Mouse (Mus musculus) neural tube, embryonic 13.5 days (tissue): ENCODE measurements around the gene Gpr146. TPM values are rescaled to one million over a fixed set of nuclear protein-coding genes. Genes with fewer than 3 reads are reported as not detected.

Experiments
- ATAC-seq: fragments of 200-750 bp; cut with Nextera tagmentation; 2 replicates; pipeline ENCODE4 v1.8.0; 2017; ENCODE audit warnings: low read depth, mild to moderate bottlenecking, moderate TSS enrichment, moderate library complexity
- H3K27ac ChIP-seq: fragments of 300-500 bp; sonication (generic); replicated peaks from 2 replicates; pipeline ENCODE4 v1.5.1; 2015; ENCODE audit warnings: moderate library complexity, mild to moderate bottlenecking, inconsistent platforms
- H3K27me3 ChIP-seq: fragments of 300-500 bp; sonication (generic); 2 replicates; pipeline ENCODE4 v1.6.1; 2015; ENCODE audit warnings: mild to moderate bottlenecking, inconsistent platforms
- H3K36me3 ChIP-seq: fragments of 300-500 bp; sonication (generic); 2 replicates; pipeline ENCODE4 v1.6.1; 2015; ENCODE audit warnings: mild to moderate bottlenecking, inconsistent platforms
- H3K4me1 ChIP-seq: fragments of 300-500 bp; sonication (generic); replicated peaks from 2 replicates; pipeline ENCODE4 v1.6.1; 2015; ENCODE audit warnings: inconsistent platforms
- H3K4me2 ChIP-seq: fragments of 300-500 bp; sonication (generic); 2 replicates; pipeline ENCODE4 v1.6.1; 2015; ENCODE audit warnings: inconsistent platforms, mild to moderate bottlenecking, moderate library complexity
- H3K4me3 ChIP-seq: fragments of 300-500 bp; sonication (generic); 2 replicates; pipeline ENCODE4 v1.5.1; 2015; ENCODE audit warnings: mild to moderate bottlenecking, inconsistent platforms
- H3K9ac ChIP-seq: fragments of 300-500 bp; sonication (generic); 2 replicates; pipeline ENCODE4 v1.6.1; 2015; ENCODE audit warnings: moderate library complexity, mild to moderate bottlenecking, inconsistent platforms
- H3K9me3 ChIP-seq: fragments of 300-500 bp; sonication (generic); 2 replicates; pipeline ENCODE4 v1.6.1; 2016; ENCODE audit warnings: inconsistent platforms
- WGBS: fragments of 180-500 bp; shearing (Covaris S2); methylation state at CpG from one replicate; pipeline ENCODE4 v1.1.7; 2015; 5-methylcytosine and 5-hydroxymethylcytosine counted together
- polyA plus RNA-seq: library from polyadenylated mRNA; unstranded; fragments of >200 nt; fragmentation: Nextera tagmentation; extraction: Ambion mirVana; gene quantifications from 2 replicates; pipeline ENCODE4 v1.2.1, GENCODE M21; 2015

Gpr146 gene
- polyA plus RNA-seq, 1 experiment from 2014 or later: 1.8 TPM

GRCm38 (mm10) chr5:139427001-139427400 is 49.5 kb downstream of the Gpr146 start:
- H3K4me1 ChIP-seq: peaks cover 72% of the 10 kb centered on the region
- H3K9me3 ChIP-seq: no peaks in the 10 kb centered on the region
- H3K4me2 ChIP-seq: no peak overlapping the region
- no peak overlapping the region for H3K4me3 ChIP-seq
- H3K27ac ChIP-seq: no peak overlapping the region
- H3K36me3 ChIP-seq: 0 out of 2 replicates have a peak, but pooled peaks cover 6% of the 10 kb centered on the region
- 87% methylated on average over 9 of the region's 9 CpGs for WGBS
- H3K27me3 ChIP-seq: no peaks in the 10 kb centered on the region
- H3K9ac ChIP-seq: no peak overlapping the region
- no peak for ATAC-seq

DNA sequence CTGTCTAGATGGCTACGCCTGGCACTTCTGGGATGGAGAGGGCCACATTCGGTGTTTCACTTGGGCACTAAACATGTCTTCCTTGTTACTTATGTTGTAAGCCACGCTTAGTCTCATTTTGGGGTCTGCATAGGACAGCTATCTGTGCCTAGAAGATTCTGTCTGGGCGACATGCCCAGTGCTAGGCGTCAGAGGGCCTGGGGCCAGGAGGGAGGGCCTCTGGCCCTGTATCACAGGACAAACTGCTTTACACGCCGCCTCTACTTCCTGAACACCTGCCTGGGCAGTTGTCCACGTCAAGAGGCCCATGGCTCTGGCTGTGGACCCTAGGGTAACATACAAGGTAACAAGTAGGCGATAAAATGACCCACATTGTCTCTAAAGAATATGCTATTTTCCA is 50.5 kb downstream of the Gpr146 start:
- Histone ChIP-seq H3K36me3 (0 out of 2 replicates have a peak, but pooled peaks cover 6% of the 10 kb centered on the region), H3K27ac (no peak overlapping the region), H3K9ac (no peak overlapping the region), H3K4me3 (no peak overlapping the region), H3K4me1 (peaks cover 71% of the 10 kb centered on the region), H3K27me3 (no peaks in the 10 kb centered on the region), H3K4me2 (no peak overlapping the region), H3K9me3 (no peaks in the 10 kb centered on the region)
- ATAC-seq: no peak
- WGBS: 80% methylated on average over 9 of the region's 9 CpGs

DNA sequence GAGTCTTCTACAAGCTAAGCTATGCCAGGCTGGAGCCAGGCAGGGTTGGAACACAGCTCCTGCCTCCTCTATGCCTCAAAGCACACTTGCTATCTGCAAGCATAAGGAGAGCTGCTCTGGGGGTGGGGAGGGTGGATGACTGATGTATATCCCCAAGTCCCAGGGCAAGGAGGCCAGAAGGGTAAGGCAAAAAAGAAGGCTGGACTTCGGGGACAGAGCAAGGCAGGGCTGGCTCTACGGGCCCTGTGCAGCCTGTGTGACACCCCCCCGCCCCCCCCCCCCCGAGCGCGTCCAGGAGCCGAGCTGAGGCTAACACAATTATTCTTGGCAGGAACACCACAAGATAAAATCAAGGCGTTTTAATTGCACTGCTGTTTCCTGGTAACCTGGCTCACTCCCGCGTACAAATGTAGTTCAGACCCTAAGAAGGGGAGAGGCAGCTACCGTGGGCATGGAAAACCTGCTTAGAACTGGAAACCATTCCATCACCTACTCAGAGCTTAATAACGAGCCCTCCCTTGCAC is 52.4 kb downstream of the Gpr146 start:
- peak overlapping the region; percentile 43; the same call in 1 of the 2 replicates for H3K9ac ChIP-seq

GRCm38 (mm10) chr5:139432333-139432732 is 54.8 kb downstream of the Gpr146 start:
- Histone ChIP-seq H3K27ac (peak overlapping the region; percentile 76), H3K4me1 (peaks cover 84% of the 10 kb centered on the region), H3K36me3 (no peaks in the 10 kb centered on the region), H3K9ac (peak overlapping the region; percentile 26; the same call in 1 of the 2 replicates), H3K9me3 (no peaks in the 10 kb centered on the region), H3K4me3 (no peak overlapping the region), H3K27me3 (no peaks in the 10 kb centered on the region), H3K4me2 (no peak overlapping the region)
- ATAC-seq: no peak
- 48% methylated on average over 6 of the region's 6 CpGs for WGBS

More for the DNA sequence above, 52.4 kb downstream of the Gpr146 start:
- no peaks in the 10 kb centered on the region for H3K9me3 ChIP-seq
- no peak for ATAC-seq
- no peak overlapping the region for H3K4me3 ChIP-seq
- H3K27me3 ChIP-seq: no peaks in the 10 kb centered on the region
- H3K27ac ChIP-seq: peak overlapping the region; percentile 76
- 0 out of 2 replicates have a peak, but pooled peaks cover 6% of the 10 kb centered on the region for H3K36me3 ChIP-seq
- peaks cover 72% of the 10 kb centered on the region for H3K4me1 ChIP-seq
- 20% methylated on average over 12 of the region's 12 CpGs for WGBS
- no peak overlapping the region for H3K4me2 ChIP-seq

DNA sequence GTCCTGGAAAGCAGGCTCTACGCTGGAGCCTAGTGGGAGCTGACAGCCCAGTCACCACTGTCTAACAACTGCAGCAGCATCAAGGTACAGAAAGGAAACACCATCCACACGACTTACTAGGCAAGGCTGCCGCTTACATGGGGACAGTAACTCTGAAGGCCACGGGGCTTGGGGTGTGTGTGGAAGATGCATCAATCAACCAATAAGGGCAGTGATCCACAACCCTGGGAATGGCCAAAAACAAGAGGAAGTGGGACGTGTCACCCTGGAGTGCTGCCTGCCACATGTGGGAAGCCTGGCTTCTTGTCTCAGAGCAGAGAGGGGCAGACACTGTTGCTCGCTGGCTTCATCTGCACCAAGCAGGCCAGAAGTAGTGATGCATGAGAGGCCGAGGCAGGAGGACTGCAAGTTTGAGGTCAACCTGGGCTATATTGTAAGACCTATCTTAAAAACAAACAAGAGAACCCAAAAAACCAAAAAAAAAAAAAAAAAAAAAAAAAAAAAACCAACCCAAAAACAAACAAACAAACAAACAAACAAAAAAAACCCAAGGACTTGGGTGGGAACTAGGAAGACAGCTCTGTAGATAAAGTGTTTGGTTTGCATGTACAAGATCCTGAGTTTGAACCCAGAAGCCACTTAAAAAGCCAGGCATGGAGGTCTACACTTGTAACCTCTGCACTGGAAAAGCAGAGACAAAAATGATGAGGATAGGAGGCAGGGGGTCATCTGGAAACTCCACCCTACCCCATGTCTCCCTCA is 55.4 kb downstream of the Gpr146 start:
- Histone ChIP-seq H3K9ac (no peak overlapping the region), H3K4me3 (no peak overlapping the region), H3K4me2 (no peak overlapping the region), H3K4me1 (peaks cover 80% of the 10 kb centered on the region), H3K27me3 (no peaks in the 10 kb centered on the region), H3K36me3 (no peaks in the 10 kb centered on the region), H3K9me3 (no peaks in the 10 kb centered on the region), H3K27ac (peak overlapping the region; percentile 57)
- 61% methylated on average over 7 of the region's 7 CpGs for WGBS
- no peak for ATAC-seq

DNA sequence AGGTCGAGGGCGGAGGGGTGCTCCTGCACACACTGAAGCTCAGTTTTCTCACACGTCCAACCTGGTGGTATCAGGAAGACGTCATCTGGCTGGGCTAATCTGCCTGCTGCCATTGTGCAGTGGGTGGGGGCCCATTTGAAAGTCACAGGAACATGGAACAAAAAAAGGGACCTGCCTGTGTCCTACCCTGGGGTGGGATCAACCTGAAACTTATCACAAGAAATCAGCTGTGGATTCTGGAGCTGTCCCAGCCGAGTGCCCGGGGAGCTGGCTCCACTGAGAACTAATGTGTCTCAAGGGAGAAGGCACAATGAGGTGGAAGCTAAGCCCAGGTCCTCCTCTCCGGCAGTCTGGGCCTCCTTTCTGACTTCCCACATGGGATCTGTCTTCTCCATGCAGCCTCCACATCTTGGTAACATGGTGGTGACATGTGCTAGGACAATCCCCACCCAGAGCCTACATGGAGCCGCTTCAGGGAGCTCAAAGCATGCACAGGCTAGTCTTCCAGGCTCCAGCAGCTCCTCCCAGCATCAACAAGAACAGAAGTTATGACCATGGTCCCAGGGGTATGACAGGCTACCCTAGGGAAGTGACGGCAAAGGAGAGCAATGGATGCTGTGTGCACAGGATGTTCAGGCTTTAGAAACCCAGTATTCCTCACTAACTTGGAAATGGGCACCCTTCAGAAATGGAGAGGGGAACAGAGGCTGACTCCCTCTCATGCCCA is 56.5 kb downstream of the Gpr146 start:
- Histone ChIP-seq H3K9me3 (no peaks in the 10 kb centered on the region), H3K9ac (no peak overlapping the region), H3K4me1 (peaks cover 78% of the 10 kb centered on the region), H3K27ac (peak overlapping the region; percentile 67; the same call in 1 of the 2 replicates), H3K27me3 (no peaks in the 10 kb centered on the region), H3K4me3 (no peak overlapping the region), H3K36me3 (no peaks in the 10 kb centered on the region), H3K4me2 (no peak overlapping the region)
- 71% methylated on average over 9 of the region's 9 CpGs for WGBS
- no peak for ATAC-seq

DNA sequence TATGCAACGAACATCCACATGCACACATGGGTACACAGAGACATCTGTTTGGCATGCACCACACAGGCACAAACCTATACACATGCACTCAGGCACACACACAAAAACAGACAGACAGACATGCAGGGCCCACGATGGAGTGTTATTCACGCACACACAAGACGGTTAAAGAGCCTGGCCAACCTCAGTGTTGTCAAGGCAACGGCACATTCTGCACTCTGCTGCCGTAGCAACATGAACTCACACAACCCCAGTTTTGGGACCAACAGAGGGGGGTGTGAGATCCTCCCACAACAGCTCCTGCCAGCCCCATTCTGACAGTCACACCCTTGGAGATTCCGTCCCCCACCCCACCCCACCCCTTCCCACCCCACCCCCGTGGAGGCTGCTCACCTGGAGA is 57.4 kb downstream of the Gpr146 start:
- H3K4me1 ChIP-seq: peaks cover 71% of the 10 kb centered on the region
- 20% methylated on average over 8 of the region's 8 CpGs for WGBS
- no peak overlapping the region for H3K4me2 ChIP-seq
- H3K4me3 ChIP-seq: no peak overlapping the region
- no peaks in the 10 kb centered on the region for H3K27me3 ChIP-seq
- peak overlapping the region; percentile 67 for H3K27ac ChIP-seq
- ATAC-seq: peak; percentile 59
- no peaks in the 10 kb centered on the region for H3K9me3 ChIP-seq
- H3K9ac ChIP-seq: 0 out of 2 replicates have a peak overlapping the region, but pooled peaks have one; percentile 2
- H3K36me3 ChIP-seq: no peaks in the 10 kb centered on the region

GRCm38 (mm10) chr5:139437769-139438168 is 60.3 kb downstream of the Gpr146 start:
- Histone ChIP-seq H3K27me3 (no peaks in the 10 kb centered on the region), H3K4me3 (no peak overlapping the region), H3K27ac (0 out of 2 replicates have a peak overlapping the region, but pooled peaks have one; percentile 9), H3K36me3 (no peaks in the 10 kb centered on the region), H3K9ac (no peak overlapping the region), H3K4me2 (no peak overlapping the region), H3K4me1 (peaks cover 63% of the 10 kb centered on the region), H3K9me3 (no peaks in the 10 kb centered on the region)
- ATAC-seq: no peak
- WGBS: 90% methylated on average over 4 of the region's 4 CpGs

GRCm38 (mm10) chr5:139438440-139438839 is 60.9 kb downstream of the Gpr146 start:
- 0 out of 2 replicates have a peak overlapping the region, but pooled peaks have one; percentile 8 for H3K9ac ChIP-seq
- no peaks in the 10 kb centered on the region for H3K36me3 ChIP-seq
- H3K9me3 ChIP-seq: no peaks in the 10 kb centered on the region
- H3K4me2 ChIP-seq: no peak overlapping the region
- H3K27me3 ChIP-seq: no peaks in the 10 kb centered on the region
- H3K4me1 ChIP-seq: peaks cover 62% of the 10 kb centered on the region
- ATAC-seq: no peak
- 0 out of 2 replicates have a peak overlapping the region, but pooled peaks have one; percentile 9 for H3K27ac ChIP-seq
- WGBS: 58% methylated on average over 12 of the region's 12 CpGs
- H3K4me3 ChIP-seq: no peak overlapping the region

- H3K9ac ChIP-seq: no peak overlapping the region
- H3K4me3 ChIP-seq: no peak overlapping the region
- no peaks in the 10 kb centered on the region for H3K27me3 ChIP-seq
- WGBS: 76% methylated on average over 5 of the region's 5 CpGs
- peaks cover 44% of the 10 kb centered on the region for H3K4me1 ChIP-seq
- H3K4me2 ChIP-seq: no peak overlapping the region
- no peaks in the 10 kb centered on the region for H3K9me3 ChIP-seq
- H3K36me3 ChIP-seq: no peaks in the 10 kb centered on the region
- H3K27ac ChIP-seq: 0 out of 2 replicates have a peak overlapping the region, but pooled peaks have one; percentile 67
- ATAC-seq: no peak
Observed at GRCm38 (mm10) chr5:139440451-139440850, 63.0 kb downstream of the Gpr146 start.

GRCm38 (mm10) chr5:139440926-139441725 is 63.6 kb downstream of the Gpr146 start:
- no peak for ATAC-seq
- H3K27ac ChIP-seq: peak overlapping the region; percentile 67; the same call in 1 of the 2 replicates
- no peak overlapping the region for H3K4me2 ChIP-seq
- H3K4me3 ChIP-seq: no peak overlapping the region
- H3K27me3 ChIP-seq: no peaks in the 10 kb centered on the region
- 91% methylated on average over 11 of the region's 11 CpGs for WGBS
- H3K9ac ChIP-seq: no peak overlapping the region
- H3K36me3 ChIP-seq: no peaks in the 10 kb centered on the region
- H3K4me1 ChIP-seq: peaks cover 43% of the 10 kb centered on the region
- H3K9me3 ChIP-seq: no peaks in the 10 kb centered on the region
